Mouse (Mus musculus): Measurements from ENCODE around the gene Rab19. TPM values are rescaled to one million over a fixed set of nuclear protein-coding genes. Genes with fewer than 3 reads are reported as not detected.

Rab19 gene
- 0.19 and 0.31 TPM in 2 replicates for polyA plus RNA-seq (2012)

DNA sequence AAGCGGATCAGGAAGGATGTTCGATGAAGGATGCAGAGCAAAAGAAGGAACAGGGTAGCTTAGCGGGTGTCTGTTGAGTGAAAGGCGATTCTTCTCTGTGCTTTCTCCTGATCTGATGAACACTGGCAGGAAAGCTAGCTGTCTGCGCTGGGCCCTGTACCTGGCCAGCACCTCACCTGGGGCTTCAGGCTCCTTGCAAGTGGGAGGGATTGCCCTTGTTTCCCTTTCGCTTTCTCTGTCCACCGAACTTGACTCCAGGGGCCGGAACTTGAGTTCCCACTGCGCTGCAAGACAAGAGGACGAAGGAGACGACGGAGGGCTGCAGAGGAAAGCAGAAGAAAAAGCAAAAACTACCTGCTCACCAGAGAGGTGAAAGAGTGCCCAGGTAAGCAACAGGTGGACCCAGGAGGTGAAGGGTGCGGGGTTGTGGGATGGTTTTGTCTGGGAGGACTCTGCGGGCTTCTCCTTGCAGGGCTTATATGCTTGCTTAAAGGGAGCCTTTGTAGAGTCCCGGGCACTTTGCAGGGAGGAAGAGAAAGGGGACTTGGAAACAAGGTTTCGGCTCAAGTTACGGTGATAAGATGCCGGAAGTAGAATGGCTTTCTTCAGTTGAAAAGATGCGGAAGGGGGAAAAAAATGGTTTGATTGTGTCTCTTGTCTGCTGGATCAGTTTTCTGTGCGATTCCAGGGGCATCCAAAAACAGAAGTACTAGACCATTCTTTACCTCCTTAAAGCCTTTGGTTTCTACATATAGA is at the start of gene Rab19:
Gene Rab19 (plus strand): TSS at position 51 of the 756 bp plus-strand sequence.

GRCm38 (mm10) chr6:39377311-39377827 is 3.6 kb upstream of the Rab19 start, which contains the start of gene Slc37a3:
Gene Slc37a3, minus strand, starts transcription at chr6:39377675.

GRCm38 (mm10) chr6:39419851-39420721 is 39.1 kb downstream of the Rab19 start, which contains the start of gene Mkrn1:
Gene Mkrn1, minus strand, starts transcription at chr6:39420462.

Other genes starting within 250 kb of the Rab19 start
- 1.3 and 2.0 TPM in 2 replicates for gene Kdm7a, start 174.4 kb upstream of the Rab19 start, polyA plus RNA-seq (2012)
- gene Slc37a3, start 3.5 kb upstream of the Rab19 start, polyA plus RNA-seq (2012), result 0.16 and 1.1 TPM in 2 replicates
- gene Mkrn1, start 39.3 kb downstream of the Rab19 start, polyA plus RNA-seq (2012), result 47.6 and 52.2 TPM in 2 replicates
- gene Dennd2a, start 176.7 kb downstream of the Rab19 start, polyA plus RNA-seq (2012), result 0.76 and 0.85 TPM in 2 replicates
- gene Adck2, start 192.7 kb downstream of the Rab19 start, polyA plus RNA-seq (2012), result 11.1 and 12.9 TPM in 2 replicates
- not detected in 2 replicates for gene Gm42420, start 204.6 kb downstream of the Rab19 start, polyA plus RNA-seq (2012)
- gene Ndufb2, start 211.4 kb downstream of the Rab19 start, polyA plus RNA-seq (2012), result 185 and 234 TPM in 2 replicates